Mouse (Mus musculus): ENCODE results near the gene Chdh. TPM values are rescaled to one million over a fixed set of nuclear protein-coding genes. Genes with fewer than 3 reads are reported as not detected.

Chdh gene
- total RNA-seq, 2 experiments from 2014 or later, result 0.24 to 0.25 TPM

DNA sequence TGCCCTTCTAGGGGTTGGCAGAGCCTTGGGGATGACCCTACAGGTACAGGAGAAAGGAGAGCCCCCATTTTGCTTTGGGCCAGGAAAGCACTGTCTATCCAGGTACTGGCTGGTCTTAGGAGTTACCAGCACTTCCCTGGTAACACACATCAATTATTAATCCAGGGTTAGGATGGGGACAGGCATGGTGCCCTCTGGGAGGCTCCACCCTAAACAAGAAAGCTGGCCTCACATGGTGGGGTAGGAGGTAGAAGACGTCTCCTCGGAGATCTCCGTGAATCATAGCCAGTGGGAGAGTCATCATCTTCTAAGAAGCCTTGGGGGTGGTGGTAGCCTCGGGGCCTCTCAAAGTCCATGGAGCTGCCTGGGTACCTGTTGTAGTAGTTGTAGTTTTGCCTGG lies 38.2 kb downstream of the Chdh start:
- DNase-seq (ENCODE audit: low spot score in 2 of 2), result no peak

DNA sequence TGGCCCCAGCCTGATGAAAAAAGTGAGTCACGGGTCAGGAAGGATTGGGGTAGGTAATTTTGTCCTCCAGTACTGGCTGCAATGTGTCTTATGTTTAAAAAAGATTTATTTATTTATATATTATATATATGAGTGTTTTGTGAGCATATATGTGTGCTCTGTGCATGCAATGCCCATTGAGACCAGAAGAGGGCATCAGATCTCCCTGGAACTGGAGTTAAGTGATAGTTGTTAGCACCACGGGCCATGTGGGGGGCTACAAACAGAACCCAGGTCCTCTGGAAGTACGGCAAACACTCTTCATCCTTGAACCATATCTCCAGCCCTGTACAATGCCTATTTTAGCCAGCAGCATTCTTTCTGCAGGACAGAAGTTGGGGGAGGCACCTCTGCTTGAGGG lies 39.2 kb downstream of the Chdh start:
- no peak for DNase-seq (ENCODE audit: low spot score in 2 of 2)
- intact Hi-C loops (cut with DNase I), result no loop called here

More for the DNA sequence above, 38.2 kb downstream of the Chdh start:
- intact Hi-C loops (cut with DNase I), result no loop called here

DNA sequence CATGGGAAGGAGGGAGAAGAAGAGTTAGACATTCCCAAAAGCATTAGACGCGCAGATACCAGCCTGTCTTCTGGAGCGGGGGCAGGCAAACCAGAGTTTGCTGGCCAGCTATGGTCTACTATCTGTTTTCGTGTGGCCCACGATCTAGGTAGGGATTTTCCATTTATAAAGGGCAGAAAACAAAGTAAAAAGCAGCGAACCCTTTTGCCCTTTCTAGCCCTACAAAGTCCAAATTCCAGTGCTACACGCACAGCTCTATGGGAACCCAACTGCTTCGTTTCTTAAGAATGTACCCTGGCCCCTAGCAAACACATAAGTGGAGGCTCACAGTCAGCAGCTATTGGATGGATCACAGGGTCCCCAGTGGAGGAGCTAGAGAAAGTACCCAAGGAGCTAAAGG lies 41.5 kb downstream of the Chdh start:
- DNase-seq (ENCODE audit: low spot score in 2 of 2), result no peak
- intact Hi-C loops (cut with DNase I), result no loop called here

DNA sequence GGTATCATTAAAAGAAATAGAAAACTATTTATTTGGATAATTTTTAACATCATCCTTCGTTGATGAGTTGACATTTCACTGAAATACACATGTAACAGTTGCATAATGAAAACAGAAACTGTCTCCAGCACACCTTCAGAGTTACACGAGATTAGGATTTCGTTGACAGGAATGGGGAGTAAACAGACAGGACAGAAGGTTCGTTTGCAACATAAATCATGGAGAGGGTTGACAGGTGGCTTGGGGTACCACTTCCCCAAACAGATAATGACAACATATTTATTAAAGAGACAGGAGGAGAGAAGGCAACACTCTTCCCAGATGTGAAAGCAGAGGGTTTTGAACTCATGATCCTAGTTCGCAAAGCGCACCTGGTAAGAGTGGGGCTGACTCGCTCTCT lies 46.1 kb downstream of the Chdh start:
- DNase-seq (ENCODE audit: low spot score in 2 of 2), result no peak
- intact Hi-C loops (cut with DNase I), result no loop called here

DNA sequence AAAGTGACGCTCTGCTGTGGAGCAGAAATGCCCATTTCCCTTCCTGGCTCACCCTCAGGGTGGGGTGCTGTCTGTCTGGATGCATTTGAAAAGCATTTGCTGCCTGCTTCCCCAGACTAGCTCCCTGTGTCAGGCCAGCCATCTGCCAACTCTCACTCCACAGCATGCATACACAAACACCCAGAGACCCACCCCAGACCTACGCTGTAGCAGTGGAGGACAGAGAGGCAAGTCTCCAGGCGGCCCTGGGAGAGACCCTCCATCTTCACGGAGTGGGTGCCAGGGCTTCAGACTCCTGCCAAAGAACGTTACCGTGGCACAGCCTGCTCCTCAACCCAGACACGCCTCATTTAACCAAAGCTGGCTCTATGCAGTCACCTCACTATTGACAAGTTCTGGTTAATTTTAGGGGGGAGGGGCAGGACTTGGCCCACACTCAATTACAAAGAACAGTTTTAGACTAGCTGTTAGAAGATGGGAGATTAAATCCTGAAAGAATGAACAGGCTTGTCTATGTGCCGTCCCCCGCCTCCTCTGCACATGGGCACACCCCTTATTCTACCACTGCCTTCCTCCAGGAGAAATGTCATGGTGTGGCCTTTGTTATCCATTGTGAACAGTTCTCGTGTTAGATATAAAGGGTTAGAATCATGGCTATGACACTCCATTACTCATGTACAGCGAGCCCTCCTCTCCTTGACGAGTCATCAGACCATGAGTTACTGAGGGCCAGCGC lies 47.4 kb downstream of the Chdh start:
- DNase-seq (ENCODE audit: low spot score in 2 of 2), result peak; percentile 30 to 47
- intact Hi-C loops (cut with DNase I), result no loop called here

DNA sequence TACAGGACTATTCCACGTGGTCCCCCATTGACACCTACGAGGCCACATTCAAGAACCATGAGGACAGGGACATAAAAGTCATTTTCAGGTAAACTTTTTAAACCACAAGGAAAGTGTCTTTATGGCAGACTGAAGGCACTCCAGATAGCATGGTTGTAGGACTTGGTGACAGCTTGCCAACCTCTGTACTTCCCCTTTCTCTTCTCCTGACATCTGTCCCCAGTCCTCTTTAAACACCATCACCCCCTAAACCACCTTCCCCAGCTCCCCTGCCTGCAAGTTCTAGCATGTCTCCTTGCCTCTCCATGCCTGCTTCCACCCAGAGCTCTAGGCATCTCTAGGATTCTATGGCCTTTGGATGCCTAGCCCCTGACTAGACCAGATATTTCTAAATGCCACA lies 56.0 kb downstream of the Chdh start:
- DNase-seq (ENCODE audit: low spot score in 2 of 2), result no peak
- intact Hi-C loops (cut with DNase I), result no loop called here

DNA sequence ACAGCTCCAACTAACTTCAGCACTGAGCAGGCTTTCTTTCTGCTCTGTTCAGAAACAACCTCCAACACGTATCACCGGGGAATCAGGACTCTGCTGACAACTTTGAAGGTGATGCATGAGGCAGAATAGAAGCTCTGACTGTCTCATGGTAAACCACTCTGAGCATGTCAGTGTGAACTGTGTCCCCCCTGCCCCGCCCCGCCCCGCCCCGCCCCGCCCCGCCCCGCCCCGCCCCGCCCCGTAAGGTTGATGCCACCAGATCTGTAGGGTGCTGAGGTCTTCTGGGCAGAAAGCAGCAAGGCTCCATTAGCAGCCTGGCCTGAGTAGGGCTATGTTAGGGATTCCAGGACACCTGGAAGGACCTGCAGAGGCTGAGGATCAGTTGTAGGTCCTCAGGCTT lies 57.9 kb downstream of the Chdh start:
- DNase-seq (ENCODE audit: low spot score in 2 of 2), result no peak
- intact Hi-C loops (cut with DNase I), result no loop called here

DNA sequence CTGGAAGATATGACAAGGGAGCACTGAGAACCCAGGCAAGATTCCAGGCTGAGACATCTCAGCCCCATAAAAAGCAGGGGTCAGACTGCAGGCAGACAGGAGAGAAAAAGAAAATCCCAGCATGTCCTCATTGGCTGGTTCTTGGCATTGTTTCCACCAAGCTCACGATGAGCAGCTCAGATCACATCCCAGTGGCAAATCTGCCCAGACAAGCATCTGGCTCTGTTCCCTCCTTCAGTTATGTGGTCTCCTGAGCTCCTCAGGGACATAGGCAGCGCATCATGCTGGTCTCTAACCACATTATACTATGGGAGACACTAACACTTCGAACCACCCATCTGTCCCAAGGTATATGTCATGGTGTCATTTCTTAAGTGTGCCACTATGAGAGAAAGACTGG lies 59.7 kb downstream of the Chdh start:
- no peak for DNase-seq (ENCODE audit: low spot score in 2 of 2)
- intact Hi-C loops (cut with DNase I), result no loop called here

DNA sequence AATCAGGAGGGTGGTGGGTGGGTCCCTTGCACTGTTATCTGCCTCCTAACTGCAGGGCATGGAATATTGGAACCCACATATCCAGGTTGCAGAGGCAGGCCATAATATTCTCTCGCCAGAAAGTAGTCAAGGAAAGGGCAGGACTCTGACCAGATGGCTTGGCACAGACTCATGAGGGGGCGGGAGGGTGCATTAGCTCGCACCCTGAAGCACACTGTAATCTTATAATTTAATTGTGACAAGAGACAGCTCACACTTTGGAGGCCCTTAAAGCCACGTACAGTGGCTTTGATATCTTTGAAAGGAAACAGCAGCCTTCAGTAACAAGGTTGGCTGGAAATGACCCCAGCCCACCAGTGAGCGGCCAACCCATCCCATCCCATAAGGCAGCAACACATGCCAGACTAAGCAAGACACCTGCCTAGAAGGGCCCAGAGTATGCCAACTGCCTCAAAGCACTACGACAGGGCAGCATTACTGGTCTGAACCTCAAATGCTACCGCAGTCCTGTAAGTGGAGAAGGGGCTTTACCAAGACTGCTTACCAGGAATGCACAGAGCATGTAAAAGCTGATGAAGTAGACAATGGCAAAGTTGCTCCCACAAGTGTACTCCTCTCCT lies 66.6 kb downstream of the Chdh start:
- intact Hi-C loops (cut with DNase I), result no loop called here
- DNase-seq (ENCODE audit: low spot score in 2 of 2), result no peak

DNA sequence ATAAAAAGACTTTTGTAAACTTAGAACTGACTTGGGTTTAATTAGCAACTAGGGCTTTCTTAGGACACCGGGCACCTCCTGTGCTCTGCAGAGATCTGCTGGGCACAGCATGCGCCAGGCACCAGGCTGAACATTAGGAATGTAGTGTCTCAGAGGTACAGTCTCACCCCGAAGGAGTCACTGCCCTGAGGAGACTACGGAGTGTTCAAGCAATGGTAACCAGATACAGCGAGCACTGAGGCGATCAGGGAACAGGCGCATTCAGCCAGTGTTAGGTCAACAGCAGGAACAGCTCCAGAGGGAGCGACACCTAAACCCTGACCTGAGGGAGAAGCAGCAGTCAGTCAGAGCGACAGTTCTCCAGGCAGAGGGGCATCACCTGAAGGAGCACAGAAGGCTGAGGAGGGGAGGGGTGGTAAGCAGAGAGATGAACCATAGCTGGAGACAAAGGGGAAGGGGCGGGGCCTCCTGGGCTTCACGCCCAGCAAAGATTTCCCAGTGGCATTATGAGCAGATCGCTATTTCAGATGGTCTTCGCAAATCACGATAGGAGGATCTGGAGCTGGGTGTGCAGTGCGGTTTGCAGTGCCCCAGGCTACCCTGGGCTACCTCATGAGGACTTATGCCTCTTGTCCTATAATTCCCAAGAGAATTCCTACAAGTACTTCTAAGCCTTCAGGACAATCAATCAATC lies 69.4 kb downstream of the Chdh start:
- intact Hi-C loops (cut with DNase I), result no loop called here
- DNase-seq (ENCODE audit: low spot score in 2 of 2), result no peak

DNA sequence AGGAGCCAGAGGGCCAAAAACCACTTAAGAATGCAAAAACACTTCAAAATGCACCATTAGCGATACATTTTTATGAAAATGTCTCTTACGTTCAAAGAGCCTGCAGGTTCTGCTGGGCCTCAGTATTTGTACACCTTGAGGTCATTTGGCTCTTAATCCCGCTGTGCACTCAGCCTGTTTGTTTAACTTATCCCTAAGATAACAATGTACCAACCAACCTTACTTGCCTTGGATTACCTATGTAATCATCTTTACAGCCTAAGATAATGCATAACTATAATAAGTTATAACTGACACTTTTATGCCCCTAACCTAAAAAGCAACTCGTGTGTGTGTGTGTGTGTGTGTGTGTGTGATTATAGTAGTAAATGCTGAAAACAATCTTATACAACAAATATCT lies 70.9 kb downstream of the Chdh start:
- intact Hi-C loops (cut with DNase I), result no loop called here
- DNase-seq (ENCODE audit: low spot score in 2 of 2), result no peak

Small RNAs within 50 kb of the gene (microRNA-seq; reads per million reads assigned to microRNA genes)
- gene Mir6947, result 1.1 to 1.3 reads per million in 2 experiments

Other genes starting within 250 kb of the Chdh start
- 100 to 1,000 TPM; 148 to 157 TPM for gene Selenok, start 40.7 kb upstream of the Chdh start, total RNA-seq (2021)
- 10 to 100 TPM; 68.4 to 77.1 TPM for gene Actr8, start 30.7 kb upstream of the Chdh start, total RNA-seq (2021)
- under 1 TPM; 0.40 TPM for gene Il17rb, start 127 bp upstream of the Chdh start, total RNA-seq (2021)